Mouse (Mus musculus) megakaryocyte progenitor cell, adult 5-6 weeks (primary cell): Measurements from ENCODE around the gene Nes. TPM values are rescaled to one million over a fixed set of nuclear protein-coding genes. Genes with fewer than 3 reads are reported as not detected.

ENCODE experiments used
- ATAC-seq: replicated peaks from 2 replicates; pipeline ENCODE4 v1.8.0; 2016; ENCODE audit warnings: mild to moderate bottlenecking, moderate TSS enrichment, inconsistent platforms; ENCODE audit not compliant: poor library complexity
- total RNA-seq, 2 experiments: library from RNA; stranded (forward) in 1 of 2; stranded (reverse) in 1 of 2; fragments of 157-497, 149-512 nt in 1 of 2; fragments of 200-1000 nt in 1 of 2; gene quantifications; 2 replicates each; pipeline versions ENCODE4 v1.2.3 to v1.2.4; 2015 to 2017

The Nes gene
- total RNA-seq (2015) (0.02 TPM in 1 of 2 replicates, not detected in the other), total RNA-seq (2017) (0.20 TPM in 1 of 2 replicates, not detected in the other)

DNA sequence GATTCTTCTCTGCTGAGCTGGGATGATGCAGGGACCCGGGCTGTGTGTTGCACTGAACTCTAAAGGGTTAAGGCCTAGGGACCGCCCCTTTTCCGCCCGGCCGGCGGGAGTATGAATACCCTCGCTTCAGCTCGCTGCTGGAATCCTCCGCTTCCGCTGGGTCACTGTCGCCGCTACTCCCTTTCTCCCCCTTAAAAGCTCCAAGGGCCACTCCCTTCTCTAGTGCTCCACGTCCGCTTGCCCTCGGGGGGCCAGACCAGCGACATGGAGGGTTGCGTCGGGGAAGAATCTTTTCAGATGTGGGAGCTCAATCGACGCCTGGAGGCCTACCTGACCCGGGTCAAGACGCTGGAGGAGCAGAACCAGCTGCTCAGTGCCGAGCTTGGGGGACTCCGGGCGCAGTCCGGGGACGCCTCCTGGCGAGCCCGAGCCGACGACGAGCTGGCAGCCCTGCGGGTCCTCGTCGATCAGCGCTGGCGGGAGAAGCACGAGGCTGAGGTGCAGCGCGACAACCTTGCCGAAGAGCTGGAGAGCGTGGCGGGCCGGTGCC, at the start of gene Nes:
TSS of gene Nes (plus strand) at position 140 of the 550 bp plus-strand sequence.
- ATAC-seq = 0 out of 2 replicates have a peak, but pooled peaks have one; percentile 19

- no peak for ATAC-seq
Measured at GRCm38 (mm10) chr3:87924996-87925395, 45.9 kb upstream of the Nes start.

DNA sequence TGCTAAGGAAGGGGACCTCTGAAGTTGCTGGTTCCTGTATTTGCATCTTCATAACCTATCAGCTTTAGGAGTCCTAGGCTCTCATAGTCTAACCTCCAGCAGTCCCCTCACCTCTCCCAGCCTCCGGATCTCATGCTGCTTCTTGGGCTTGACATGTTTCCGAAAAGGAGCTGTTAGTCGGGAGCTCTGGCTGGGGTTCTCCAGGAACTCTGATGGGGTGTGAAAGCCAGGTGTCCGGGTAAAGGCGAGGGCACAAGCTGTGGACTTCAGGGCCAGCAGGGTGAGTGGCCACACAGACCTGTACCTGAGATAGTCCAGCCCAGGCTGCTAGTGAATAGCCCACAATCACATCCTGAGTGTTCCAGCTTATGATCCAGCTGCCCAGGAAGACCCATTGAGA, 43.4 kb upstream of the Nes start:
- no peak for ATAC-seq

GRCm38 (mm10) chr3:87929341-87930077, 41.4 kb upstream of the Nes start:
- peak; percentile 38 for ATAC-seq

DNA sequence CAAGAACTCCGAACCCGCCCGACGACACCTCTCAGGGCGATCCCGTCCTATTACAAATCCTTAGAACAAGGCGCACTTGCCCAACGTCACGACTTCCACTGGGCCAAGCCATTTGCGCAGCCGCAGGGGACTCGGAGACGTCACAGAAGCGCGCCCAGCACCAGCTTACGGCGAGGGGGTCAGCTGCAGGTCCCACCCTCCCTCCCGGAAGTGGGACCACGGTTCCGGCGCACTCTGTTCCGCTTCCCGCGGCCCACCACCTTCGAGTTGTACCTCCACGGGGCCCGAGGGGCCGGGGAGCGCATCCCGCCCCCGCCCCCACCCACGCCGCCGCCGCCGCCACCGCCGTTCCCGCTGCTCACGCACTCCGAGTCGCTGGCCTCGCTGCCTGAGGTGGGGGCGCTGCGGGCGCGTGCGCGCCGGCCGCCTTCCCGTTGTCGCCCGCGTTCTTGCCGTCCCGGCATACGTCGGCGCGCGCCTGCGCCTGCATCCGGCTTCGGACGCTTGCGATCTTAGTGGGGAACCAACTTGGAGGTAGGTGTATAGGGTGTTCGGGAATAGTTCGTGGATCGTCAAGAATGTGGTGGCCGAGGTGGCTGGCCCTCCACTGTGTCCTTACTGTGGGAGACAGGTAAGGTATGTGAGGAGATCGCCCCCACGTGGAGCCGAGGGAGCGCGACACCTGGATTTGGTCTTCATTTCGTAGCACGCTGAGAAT, 40.6 kb upstream of the Nes start, which contains the start of the genes Isg20l2 and Rrnad1:
TSS of gene Isg20l2 (plus strand) at position 237 of the 718 bp plus-strand sequence.
TSS of gene Rrnad1 (minus strand) at position 640 of the 718 bp plus-strand sequence.
- ATAC-seq = peak; percentile 94

GRCm38 (mm10) chr3:87934026-87934425, 36.9 kb upstream of the Nes start:
- ATAC-seq = no peak

- no peak for ATAC-seq
Measured at GRCm38 (mm10) chr3:87934501-87934900, 36.4 kb upstream of the Nes start.

- ATAC-seq = no peak
Measured at GRCm38 (mm10) chr3:87935201-87935600, 35.7 kb upstream of the Nes start.

GRCm38 (mm10) chr3:87935776-87936175, 35.1 kb upstream of the Nes start:
- ATAC-seq = peak; percentile 85

- no peak for ATAC-seq
Measured at GRCm38 (mm10) chr3:87940611-87941010, 30.3 kb upstream of the Nes start.

- ATAC-seq = no peak
Measured at GRCm38 (mm10) chr3:87942471-87942870, 28.4 kb upstream of the Nes start.

DNA sequence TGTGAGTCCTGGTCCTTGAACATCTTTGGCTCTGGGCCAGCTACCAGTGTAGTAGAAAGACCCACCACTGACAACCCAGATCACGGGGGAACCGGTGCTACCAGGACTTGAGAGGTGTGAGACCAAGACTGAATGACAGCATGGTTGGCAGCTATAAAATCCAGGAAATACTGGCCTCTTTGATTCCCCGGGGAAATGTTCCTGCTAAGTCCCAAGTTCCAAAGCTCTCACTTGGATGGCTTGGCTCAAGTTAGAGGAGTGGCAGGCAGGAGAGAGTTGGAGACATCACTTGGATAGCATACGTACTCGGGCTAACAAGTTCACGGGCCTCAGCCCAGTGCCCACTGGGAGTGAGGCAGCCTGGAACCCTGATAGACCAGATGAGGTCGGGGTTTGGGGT, 27.3 kb upstream of the Nes start:
- no peak for ATAC-seq

DNA sequence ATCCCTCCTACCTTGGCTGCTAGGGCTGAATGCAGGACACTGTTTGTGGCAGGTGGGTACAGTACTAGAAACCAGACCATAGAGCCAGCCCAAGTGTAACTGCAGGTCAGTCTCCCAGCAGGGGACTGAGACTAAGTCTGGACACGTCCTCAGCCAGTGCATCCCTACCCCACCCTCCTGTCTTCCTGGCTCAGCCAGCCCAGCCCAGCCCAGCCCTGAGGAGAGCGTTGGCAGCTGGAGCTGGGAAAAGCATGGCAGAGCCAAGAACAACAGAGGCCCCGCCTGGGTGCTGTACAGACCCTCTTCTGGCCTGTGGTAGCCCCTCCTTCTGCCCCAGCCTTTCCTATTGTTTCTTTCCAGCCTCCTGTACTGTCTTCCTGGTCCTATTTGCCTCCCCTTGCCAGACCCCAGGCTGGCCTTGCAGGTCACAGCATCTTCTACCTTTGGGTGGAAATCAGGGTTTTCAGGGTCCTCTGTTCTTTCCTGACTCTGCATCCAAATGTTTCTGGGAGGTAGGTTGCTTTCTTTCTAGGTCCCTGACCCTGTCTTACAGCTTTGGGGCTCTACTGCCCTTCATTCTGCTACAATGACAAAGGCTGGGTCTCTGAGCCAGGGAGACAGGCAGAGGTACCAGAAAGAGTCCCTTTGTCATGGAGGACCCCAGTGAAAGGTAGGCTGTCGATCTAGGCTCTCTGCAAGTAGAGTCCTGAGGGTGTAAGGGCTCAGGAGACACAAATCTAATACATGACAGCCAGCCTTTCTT, 25.9 kb upstream of the Nes start:
- ATAC-seq = no peak

DNA sequence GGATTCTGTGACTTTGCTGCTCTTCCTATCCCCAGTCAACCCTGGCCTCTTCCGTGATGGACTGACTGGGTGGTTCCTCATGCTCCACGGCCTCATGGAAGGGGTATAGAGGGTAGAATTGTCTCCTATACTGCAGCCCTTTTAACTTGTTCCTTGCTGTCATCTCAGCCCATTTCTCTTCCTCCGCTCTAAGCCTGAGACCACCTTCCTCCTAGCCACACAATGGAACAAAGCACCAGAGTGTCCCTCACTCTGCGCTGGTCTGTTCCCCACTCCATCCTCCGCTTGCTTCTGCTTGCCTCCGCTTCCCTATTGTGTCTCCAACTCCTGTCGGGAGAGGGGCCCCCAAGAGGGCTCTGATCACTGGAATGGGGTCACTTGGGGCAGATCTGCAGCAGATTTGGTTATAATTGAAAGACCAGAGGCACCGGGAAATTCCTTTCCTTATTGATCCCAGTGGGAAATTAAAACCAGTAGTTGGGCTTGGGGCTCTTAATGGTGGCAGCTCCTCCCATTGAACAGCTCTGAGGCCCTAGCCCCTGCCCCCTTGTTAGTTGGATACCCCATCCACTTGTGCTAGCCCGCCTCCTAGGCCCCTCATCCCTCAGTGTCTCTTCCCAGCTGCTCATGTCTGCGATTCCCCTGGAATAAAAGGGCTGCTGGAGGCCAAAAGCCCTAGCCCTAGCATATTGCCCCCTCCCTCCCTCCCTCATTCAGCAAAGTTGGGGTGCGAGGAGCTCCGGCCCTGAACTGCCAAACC, 24.9 kb upstream of the Nes start:
- no peak for ATAC-seq

DNA sequence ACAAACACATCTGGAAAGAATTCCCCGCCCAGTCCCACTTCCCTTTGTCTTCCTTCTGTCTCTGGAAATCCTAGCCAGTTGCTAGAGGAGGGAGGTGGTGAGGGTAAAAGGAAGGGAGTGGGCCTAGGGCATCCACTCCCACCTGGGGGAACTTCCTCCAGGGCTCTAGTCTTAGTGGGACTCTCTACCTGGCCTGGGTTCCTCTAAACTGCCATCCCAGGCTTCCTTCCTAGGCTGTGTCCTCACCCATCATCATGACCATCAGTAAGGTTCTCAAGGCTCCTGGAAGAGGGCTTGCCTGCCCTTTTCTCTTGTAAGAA, 24.4 kb upstream of the Nes start:
- no peak for ATAC-seq

DNA sequence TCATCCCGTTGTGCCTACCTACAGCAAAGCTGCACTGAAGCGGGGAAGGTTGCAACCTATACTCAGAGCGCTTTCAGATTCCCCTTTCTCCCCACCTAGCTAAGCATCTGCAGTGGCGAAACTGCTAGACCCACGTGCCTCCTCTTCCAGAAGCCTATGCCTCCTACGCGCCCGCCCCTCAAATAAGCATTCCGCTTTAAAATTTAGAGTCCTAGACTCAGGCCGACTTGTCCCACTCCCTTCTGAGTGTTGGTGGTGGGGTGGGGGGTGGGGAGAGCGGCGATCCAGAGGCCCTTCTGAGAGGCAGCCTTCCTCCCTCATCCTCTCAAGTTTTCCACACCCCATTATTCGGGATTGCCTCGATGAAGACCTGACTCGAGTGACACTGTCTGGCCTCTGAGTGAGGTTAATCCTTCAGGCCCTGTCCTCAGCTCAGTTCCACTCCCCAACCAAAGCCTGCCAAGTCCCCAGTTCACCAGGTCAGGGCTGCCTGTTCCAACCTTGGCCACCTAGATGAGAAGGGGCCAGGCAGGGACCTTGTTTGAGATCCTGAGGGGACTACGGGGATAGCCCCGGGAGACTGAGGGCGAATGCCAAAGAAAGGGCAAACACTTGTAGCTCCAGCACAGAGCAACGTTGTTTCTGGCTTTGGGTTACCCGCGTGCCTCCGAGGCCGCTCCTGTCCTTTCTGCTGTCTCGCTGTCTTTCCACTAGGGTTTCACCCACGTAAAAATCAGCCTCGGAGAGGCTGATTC, 23.6 kb upstream of the Nes start:
- ATAC-seq = peak; percentile 26; the same call in 1 of the 2 replicates

DNA sequence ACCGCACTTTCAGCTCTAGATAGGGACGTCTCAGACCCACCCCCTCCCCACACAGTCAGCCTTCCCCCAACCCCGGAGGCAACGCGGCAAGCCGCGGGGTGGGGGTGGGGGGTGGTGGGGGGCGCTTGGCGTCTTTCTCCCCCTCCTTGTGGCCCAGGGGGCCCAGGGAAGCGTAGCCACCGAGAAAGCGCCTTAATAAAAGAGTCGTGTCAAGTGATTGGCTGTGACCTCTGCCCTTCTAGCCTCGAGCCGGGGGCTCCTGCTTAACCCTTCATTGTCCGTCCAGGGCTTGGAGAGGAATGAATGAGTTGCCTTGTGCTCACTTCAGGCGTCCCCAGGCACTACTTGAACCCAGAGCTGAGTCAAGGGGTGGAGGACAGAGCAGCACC, 23.1 kb upstream of the Nes start:
- no peak for ATAC-seq

DNA sequence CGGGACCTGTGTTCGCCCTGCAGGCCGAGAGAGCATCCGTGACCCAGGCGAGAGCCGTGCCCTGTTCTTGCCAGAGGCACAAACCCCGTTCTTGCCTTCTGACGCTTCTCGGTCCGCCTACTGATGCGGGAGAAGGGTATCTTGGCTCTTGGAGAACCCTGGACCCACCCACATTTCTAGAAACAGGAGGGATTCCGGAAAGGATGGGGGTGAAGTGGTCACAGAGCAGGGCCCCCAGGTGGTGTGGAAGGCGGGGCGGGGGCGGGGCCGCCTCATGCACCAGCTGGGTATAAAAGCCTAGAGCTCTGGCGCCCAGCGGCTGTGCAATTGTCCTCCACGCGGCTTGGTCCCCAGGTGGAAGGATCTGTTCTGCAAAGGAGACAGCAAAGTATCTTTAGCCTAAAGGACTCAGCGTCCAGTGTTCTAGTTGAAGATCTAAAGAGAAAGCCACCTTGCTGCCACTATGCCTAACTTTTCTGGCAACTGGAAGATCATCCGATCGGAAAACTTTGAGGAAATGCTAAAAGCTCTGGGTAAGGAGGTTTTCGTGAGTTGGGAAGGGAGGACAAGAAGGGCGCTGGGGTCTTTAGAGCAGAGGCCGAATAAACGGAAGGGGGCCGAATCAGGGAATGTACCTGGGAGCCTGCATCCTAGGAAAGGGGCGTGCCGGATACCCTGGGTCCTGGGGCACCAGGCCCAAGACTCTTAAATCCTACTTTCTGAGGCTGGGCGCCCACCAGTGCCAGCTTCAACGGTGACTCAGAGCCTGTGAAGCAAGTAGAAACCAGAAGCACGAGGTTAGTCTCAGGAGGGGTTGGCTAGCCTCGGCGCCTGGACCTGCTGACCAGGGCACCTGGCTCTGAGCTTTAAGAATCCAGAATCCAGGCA, 22.3 kb upstream of the Nes start, which contains the start of gene Crabp2:
TSS of gene Crabp2 (plus strand) at position 289 of the 888 bp plus-strand sequence.
- peak; percentile 29 for ATAC-seq
